Mouse (Mus musculus): ENCODE data around the gene Usp35.

Usp35 gene

DNA sequence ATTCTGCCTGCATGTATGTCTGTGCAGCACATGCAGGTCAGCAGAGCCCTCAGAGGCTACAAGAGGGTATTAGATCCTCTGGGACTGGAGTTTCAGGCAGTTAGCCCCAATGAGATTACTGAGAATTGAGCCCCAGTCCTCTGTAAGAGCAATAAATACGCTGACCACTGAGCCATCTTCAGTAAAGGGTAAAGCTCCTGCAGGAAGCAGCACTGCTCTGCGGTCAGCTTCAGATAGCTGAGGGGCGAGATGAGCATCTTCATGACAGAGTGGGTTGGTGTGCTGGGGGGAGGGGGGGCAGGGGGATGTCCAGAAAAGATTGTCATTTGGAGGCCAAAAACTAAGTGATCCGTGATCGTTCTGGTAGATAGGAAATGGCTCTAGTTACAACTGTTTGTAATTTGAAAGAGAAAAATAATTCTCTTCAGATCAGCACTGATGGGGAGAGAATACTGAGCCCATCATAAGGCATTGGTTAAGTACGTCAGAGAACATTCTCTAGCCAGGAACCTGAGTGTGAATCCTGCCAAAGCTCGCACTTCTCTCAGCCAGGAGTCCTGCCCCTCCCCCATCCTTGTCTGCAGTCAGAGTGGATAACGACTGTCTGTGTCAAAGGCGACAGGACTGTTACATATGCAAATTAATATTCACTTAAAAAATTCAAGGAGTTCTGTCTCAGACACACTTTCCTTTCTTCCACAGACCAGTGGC, 14.4 kb upstream of the Usp35 start:
- DNase-seq (ENCODE audit: low spot score in 2 of 2): no peak

- DNase-seq (ENCODE audit: low spot score in 2 of 2): no peak
Observed at GRCm38 (mm10) chr7:97345229-97345871, 13.5 kb upstream of the Usp35 start.

DNA sequence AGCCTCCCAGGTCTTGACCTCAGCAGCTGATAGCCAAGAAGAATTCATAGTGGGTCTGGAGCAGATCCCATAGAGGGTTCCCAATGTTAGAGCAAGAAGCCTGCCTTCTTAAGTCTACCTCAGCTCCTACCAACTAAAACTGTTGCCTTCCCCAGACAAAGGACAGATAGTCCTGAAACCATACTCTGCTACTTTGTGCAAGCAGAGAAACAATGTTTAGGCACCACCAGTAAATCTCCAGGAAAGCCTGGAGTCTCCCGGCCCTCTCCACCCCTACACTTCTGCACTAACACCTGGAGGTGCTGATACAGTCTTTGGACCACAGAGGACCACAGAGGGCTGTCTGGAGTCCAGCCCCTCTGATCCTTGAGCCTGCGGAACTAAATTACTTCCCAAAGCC, 12.8 kb upstream of the Usp35 start:
- no peak for DNase-seq (ENCODE audit: low spot score in 2 of 2)

DNA sequence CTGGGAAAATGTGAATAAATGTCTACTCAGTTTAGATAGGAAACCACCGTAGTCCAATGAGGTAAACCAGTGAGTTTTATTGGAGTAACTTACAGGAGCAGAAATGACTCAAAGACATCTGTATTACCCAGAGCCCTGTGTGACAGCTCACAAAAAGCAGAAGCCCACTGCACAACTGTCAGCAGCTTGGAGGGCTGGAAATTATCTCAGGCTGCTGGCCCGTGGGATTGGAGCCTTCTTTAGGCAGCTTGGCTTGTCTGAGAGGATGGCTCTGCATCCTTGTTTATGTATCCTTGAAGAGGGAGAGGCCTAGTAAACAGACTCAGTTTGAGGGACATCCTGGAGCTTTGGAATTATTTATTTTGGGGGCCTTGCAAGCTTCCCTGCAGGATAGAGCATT, 11.1 kb upstream of the Usp35 start:
- no peak for DNase-seq (ENCODE audit: low spot score in 2 of 2)

DNA sequence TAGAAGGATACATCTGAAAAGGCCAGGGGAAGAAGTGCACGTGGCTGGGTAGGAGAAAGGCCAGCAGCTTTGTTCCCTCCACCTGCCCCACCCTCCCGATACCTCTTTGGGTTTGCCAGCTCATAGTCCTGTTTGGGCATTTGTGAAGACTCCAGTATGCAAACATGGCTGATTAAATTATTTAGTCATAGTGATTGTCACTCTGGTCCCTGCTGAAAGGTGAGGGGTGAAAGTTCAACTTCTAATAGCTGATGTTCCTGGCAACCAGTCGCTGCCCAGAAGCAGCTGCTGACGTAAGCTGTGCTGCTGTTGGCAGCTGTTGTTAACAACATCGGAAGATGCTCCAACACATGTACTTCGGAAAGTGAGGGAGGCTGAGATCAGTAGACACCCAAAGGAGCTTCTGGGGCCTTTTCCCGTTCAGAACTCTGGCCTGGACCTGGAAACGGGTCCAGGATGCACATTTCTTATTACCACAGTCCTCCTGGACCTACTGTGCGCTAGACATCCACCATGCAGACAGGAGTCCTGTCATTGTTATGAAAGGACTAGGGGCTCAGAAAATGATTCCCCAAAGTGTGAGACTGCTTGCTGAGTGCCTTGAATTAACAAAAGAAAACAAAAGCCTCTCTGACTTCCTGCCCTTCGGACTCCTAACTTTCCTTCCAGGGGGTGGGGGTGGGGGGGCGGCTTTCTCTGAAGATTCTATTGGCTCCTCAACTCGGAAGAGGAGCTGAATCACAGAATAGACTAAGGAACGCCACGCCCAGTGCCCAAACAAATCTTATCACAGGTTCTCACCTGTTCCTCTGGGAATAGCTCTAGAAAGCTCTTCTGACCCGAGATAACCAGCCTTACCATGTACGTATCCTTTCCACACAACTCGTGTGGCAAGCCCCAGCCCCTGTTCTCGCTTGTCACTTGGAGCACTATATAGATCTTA, 9.4 kb upstream of the Usp35 start:
- no peak for DNase-seq (ENCODE audit: low spot score in 2 of 2)

DNA sequence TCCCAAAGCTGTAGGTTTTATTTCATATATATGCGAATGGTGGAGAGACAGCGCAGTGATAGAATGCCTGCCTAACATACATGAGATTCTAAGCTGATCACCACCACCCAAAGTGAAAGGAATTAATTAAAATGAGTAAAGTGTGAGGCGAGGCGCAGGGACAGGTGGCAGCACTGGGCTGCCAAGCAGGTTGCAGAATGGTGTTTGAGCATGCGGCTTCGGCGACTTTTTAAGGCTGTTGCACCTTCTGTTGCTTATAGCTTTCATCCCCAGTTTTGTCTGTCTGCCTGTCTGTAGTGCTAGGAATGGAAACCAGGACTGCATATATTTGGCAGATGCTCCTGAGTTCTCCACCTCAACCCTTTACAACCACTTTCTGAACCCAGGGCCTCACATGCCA, 7.8 kb upstream of the Usp35 start:
- no peak for DNase-seq (ENCODE audit: low spot score in 2 of 2)

- no peak for DNase-seq (ENCODE audit: low spot score in 2 of 2)
Observed at GRCm38 (mm10) chr7:97338593-97338992, 6.8 kb upstream of the Usp35 start.

DNA sequence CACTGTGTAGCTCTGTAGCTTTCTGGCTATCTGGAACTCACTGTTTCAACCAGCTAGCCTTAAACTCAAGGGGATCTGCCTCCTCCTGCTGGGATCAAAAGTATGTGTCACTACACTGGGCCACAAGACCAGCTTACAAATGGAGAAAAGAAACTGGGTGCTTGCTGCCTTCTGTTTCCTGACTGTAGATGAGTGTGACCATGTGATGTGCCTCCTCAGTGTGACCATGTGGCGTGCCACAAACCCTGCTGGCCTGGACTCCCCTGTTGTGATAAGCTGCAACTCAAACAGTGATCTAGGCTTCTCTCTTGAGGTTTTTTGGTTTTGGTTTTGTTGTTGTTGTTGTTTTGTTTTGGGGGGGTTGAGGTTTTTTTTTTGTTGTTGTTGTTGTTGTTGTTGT, 4.9 kb upstream of the Usp35 start:
- DNase-seq (ENCODE audit: low spot score in 2 of 2): no peak

DNA sequence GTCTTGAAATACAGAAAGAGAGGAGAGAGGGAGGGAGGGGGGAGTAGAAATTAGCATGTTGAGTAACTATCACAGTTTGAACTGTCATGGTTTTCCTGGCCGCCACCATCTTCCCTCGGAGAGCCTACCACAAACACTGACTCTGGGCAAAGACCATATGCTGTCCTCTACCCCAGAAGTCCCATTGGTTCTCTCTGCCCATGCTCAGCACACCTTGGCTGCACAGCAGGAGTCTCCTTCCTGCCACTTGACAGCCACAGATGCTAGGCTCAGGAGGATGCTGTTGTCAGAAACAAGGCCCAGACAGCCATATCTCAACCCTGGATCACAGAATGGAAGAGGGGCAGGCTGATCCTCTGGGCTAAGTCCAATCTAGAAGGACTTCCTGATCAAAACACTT, 2.6 kb upstream of the Usp35 start:
- no peak for DNase-seq (ENCODE audit: low spot score in 2 of 2)

GRCm38 (mm10) chr7:97333113-97333898, 1.5 kb upstream of the Usp35 start:
- peak in 1 of 2 experiments; percentile 8 for DNase-seq (ENCODE audit: low spot score in 2 of 2)

DNA sequence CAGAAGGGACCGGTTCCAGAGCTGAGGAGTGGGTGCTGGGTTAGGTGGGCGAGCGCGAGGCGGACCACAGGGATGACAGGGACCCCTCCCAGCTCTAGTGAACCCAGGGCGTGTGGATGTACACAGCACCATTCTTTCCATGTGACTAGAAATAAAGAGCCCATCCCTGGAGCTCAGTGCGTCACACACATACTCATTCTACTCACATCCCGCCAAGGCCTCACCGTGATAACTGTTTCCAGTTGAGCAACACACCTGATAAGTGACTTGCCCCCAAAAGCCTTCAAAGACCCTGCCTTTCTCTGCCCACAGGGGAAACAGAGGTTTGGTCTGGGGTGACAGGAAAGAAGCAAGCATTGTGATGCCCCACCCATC, 834 bp upstream of the Usp35 start:
- no peak for DNase-seq (ENCODE audit: low spot score in 2 of 2)

- DNase-seq (ENCODE audit: low spot score in 2 of 2): peak in 1 of 2 experiments; percentile 6
Observed at GRCm38 (mm10) chr7:97330931-97331645, 732 bp downstream of the Usp35 start.

- no peak for DNase-seq (ENCODE audit: low spot score in 2 of 2)
Observed at GRCm38 (mm10) chr7:97329676-97330075, 2.1 kb downstream of the Usp35 start.

- no peak for DNase-seq (ENCODE audit: low spot score in 2 of 2)
Observed at GRCm38 (mm10) chr7:97328891-97329588, 2.8 kb downstream of the Usp35 start.

DNA sequence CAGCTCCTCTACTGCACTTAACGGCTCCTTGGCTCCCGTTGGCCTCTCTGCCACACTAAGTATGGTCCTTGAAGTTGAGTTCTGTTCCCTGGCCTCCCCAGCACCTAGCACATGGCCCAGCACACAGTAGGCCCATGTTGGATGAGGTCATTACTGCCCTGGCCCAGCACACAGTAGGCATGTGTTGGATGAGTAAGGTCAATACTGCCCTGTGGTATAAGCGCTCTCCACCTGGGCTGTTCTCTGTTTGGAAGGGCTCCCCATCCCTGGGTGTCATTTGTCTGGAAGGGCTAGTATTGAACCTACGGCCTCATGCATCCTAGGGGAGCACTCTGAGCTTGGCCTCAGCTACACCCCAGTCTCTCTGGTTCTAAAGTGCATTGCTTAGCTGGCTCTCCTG, 4.4 kb downstream of the Usp35 start:
- no peak for DNase-seq (ENCODE audit: low spot score in 2 of 2)

- no peak for DNase-seq (ENCODE audit: low spot score in 2 of 2)
Observed at GRCm38 (mm10) chr7:97325156-97325985, 6.4 kb downstream of the Usp35 start.

DNA sequence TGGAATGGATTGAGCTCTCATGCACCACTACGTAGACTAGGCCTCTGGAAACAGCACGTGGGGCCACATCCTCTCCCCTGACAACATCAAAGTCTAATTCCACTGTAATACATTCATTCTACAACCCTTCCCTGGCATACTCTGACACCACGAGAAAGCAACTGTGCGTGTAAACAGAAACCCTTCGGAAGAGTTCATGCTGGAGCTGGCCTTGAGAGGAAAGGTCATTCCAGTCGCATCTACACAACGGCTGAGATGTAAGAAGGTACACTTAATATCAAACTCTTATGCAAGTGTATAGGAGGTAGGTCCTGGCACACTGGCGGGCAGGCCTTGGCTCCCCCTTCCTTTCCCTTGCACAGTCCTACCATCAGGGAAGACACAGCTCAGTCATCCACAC, 7.5 kb downstream of the Usp35 start:
- no peak for DNase-seq (ENCODE audit: low spot score in 2 of 2)

DNA sequence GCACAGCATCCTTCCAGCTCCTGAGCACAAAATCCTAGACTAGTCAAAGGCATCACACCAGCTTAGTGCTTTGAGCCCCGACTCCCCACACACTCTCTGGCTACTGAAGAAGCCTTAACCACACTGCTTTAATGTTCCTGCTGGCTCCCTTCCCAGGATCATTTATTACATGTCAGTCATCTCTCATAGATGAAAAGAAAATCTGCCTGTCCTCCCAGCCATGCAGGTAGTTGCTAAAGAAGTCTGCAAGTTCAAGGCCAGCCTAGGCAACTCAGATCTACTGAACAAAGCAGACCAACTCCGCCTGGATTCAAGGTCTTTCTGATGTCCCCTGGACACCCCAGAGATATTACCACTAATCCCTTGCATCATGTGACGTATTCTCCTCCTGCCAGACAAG, 14.1 kb downstream of the Usp35 start:
- DNase-seq (ENCODE audit: low spot score in 2 of 2): no peak

- DNase-seq (ENCODE audit: low spot score in 2 of 2): no peak
Observed at GRCm38 (mm10) chr7:97315656-97316055, 16.2 kb downstream of the Usp35 start.

GRCm38 (mm10) chr7:97314646-97315045, 17.2 kb downstream of the Usp35 start:
- DNase-seq (ENCODE audit: low spot score in 2 of 2): no peak

Measured in thymus, postnatal 10 days (tissue).